Mouse (Mus musculus): ENCODE measurements at regions not wholly inside any gene's neighbourhood (a gene's known extent, or its start where the extent isn't known, plus 50 kb on each side); places are given as distances from the start of the nearest gene placed in this dataset.

- no peak for DNase-seq
Measured at GRCm38 (mm10) chr1:190286481-190287145, 116.1 kb upstream of the Prox1 start.

DNA sequence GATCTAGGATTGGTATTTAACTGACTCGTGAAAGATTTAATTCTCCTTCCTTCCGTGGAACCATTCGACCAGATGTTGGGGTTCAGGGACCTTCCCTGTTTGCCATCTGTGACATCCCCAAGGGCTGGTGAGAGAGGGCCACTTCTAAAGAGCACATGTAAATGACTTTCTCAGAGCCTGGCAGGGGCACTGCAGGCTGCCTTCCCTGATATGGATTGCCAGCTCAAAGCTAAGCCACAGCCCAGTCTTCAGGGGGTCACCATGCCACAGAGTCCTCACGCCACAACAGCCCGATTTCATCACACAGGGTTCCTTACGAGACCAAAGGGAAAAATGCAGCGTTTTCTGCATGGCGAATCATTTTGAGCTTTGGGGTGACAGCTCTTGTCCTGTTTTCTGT is 115.1 kb upstream of the Prox1 start:
- DNase-seq, result no peak

DNA sequence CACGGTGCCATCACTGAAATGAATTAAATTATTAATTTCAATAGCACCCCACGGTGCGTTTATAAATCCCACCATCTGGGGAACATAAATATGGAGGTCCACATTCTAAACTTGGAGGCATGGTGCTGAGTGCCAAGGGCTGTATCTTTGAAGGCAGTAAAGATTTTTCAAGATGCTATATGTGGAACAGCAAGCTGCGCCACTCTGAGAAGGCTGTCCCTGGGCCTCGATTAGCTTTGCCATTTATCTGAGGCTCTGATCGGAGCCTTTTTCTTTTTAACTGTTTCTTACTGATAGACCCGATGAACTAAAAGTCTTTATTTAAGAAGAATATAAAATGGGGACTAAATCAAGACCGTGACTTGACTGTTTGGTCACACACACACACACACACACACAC is 114.5 kb upstream of the Prox1 start:
- DNase-seq, result no peak

- DNase-seq, result no peak
Measured at GRCm38 (mm10) chr1:190284138-190284537, 113.6 kb upstream of the Prox1 start.

- DNase-seq, result peak in 1 of 2 experiments; percentile 9
Measured at GRCm38 (mm10) chr1:190280081-190280858, 109.8 kb upstream of the Prox1 start.

DNA sequence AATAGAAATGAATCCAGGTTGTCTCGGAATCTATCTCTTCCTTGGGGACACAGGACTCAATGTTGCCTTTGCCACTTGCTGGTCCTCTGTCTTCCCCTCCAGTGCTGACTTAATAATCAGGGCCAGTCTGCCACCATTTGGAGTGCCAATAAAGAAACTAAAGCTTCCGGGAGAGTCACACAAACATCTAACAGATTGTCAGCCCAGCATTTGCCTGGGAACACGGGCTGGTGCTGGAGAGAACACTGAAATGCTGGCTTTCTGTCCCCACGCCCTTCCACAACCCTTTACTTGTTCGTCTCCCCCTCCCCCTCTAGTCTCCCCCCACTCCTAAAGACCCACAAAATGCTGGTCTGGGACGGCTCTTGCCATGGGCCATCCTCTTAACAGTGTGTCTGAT is 104.4 kb upstream of the Prox1 start:
- no peak for DNase-seq

GRCm38 (mm10) chr1:190270784-190271385 is 100.4 kb upstream of the Prox1 start:
- DNase-seq, result no peak

- DNase-seq, result no peak
Measured at GRCm38 (mm10) chr1:190269181-190269580, 98.7 kb upstream of the Prox1 start.

DNA sequence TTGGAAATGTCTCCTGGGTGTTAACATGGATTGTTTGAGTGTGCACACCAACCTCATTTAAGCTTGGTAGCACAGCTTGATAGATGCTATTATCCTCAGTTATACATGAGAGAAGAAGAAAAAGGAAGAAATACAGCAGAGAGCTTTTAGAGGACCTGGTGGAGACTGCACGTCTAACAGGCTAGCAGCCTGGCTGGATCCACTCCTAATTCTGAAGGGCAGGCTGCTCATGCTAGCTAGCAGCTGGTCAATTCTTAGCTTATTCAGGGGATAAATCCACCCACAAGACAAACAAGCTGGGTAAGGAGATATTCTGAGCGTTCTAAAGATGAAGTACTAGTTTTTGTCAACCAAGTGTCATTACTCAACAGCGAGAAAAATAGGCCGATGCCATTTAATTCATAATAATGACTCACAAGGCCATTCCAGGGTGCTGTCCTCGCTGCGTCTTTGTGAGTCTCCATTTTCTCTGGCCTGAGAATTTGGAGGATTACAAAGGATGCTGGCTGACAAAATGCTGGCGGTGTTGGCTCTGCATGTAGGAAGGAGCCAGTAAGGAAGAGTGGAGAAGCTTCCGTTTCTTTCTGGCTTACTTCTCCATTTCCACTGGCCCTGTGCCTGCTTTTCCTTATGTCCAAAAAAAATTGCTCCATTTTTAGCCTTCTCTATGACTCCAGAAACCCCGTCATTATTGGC is 94.7 kb upstream of the Prox1 start:
- no peak for DNase-seq

DNA sequence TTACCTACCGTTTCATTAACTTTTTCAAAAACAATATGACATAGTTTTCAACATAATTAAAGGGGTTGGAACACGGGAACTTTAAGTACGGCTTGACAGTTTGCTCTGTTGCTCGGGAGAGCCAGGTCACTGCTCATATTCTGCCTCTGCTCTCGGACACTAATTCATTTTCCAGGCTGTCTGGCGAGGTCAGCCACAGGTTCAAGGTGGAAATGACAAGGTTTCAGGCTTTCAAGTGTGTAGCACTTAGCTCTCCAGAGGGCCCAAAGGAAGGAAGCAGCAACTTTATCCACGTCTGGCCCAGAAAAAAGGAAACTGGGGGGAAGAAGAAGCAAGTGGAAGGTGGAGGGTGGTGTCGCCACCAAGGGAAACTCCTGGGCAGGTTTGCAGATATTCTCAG is 94.0 kb upstream of the Prox1 start:
- no peak for DNase-seq

- DNase-seq, result no peak
Measured at GRCm38 (mm10) chr1:190263620-190264019, 93.1 kb upstream of the Prox1 start.

- DNase-seq, result no peak
Measured at GRCm38 (mm10) chr1:190259576-190259975, 89.1 kb upstream of the Prox1 start.

DNA sequence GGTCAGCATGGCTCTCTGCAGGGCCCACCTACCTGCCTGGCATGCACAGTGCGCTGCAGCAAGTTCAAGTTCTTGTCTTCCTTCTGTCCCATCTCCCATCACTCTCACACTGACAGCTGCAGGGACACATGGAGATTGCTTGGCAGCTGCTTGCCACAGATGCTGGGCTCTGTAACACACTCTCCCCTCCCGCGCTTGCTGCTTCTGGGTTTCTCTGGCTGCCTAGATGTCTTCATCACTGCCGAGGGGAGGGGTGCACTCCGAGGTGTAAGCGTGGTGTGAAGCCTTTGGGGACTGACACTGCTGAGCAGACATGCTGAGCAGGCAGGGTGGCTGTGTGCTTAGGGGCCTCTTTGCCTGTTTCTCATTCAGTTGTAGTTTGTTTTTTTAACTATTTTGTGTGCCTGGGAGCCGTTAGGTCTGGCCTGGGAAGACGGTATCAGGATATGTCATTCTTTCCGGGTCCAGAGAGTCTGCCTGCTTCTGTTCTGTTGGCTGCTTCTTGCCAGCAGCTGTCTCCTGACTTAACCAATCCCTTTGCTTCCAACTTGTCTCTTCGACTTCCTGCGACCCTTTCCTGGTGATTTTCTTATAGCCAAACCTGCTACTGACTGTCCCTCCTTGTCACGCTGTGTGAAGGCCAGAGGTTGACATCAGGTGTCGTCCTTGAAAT is 80.2 kb upstream of the Prox1 start:
- DNase-seq, result peak in 1 of 2 experiments; percentile 29

DNA sequence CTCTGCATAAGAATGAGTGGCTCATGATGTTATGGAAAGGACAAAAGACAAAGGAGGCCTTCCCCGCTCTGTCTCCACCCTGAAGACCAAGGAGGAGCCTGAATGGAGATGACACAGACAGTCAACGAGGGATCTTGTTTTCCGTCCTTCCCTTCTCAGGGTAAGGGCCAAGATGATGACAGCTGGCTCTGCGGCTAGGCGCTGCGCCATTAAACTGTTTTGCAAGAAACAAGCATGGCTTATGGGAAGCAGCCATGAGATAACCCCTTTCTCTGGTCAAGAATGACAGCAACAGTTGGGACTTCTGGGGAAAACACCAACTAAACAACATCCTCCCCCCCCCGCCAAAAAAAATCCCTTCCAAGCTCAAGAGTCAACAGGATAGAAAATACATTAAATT is 72.0 kb upstream of the Prox1 start:
- no peak for DNase-seq

DNA sequence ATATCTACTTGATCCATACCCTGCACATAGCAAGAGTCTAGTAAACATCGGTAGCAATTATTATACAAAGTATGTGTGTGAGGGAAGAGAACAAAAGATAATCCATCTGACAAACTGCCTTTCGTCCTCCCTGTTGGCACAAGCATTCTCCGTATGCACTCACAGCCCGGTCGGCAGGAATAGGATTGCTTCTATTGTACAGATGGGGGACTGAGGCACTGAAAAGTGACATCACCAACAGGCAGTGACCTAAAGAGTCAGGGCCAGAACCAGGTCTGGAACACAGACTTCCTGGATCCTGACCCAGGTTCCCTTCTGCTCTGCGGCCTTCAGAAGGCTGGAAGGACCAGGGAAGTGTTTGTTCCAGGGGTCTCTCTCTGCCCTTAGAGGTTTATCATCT is 69.3 kb upstream of the Prox1 start:
- no peak for DNase-seq

GRCm38 (mm10) chr1:190230866-190231265 is 60.4 kb upstream of the Prox1 start:
- DNase-seq, result no peak

DNA sequence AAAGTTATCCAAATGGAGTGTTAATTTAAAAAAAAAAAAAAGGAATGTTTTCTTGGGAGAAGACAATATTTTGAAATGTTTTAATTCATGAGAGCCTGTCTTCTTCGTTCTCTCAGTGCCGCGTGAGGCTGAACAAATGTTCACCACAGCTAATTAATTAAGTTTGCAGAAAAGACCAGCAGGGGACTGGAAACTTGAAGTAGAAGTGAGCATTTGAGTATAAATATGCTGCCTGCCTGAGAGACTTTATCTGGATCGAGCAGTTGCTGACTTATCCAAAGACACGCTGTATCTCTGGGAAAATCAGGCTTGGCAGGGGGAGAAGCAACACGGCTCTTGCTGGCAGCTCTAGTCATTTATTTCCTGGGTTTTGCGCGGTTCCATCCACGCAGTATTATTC is 49.9 kb upstream of the Prox1 start:
- no peak for DNase-seq
